ENCODE assay signal across 15 mouse cellular contexts in the genomic region with DNA sequence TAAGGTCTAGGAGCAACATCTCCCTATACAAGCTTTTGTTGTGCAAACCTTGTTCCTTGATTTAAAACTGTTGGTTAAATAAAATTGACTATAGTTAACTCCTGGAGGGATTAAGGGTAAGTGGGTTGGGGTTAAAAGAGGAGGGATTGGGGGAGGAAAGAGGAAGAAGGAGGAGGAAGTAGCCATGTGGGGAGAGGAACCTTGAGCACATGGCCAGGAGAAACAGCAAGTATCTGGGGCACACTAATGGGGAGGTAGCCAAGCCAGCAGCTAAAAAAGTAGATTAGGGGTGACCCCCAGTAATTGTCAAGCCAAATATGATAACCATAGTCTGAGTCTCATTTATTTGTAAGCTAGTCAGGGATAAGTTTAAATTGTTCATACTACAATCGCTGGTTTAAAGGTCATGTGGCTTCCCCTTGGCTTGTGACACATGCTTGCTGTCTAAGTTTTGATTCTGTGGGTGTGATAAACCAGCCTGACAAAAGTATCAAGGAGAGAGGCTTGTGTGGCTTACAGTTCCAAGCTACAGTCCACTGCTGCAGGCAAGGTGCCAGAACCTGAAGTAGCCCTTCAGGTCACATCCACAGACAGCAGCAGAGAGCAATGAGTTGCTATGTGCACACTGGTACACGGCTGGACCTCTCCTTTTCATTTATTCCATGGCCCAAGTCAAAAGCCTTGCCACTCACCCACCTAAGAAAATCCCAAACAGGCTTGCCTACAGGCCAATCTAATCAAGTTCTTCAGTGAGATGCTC.
A peak's percentile ranks its signal among the peaks of the same experiment; 100 is the strongest.
DNase-seq lines count a peak whose midpoint lies in the region; ATAC-seq and TF ChIP-seq lines count a peak whose summit lies in the region.
"Had no signal": no experiment of that assay in that cellular context is flagged by ENCODE, and none has a peak within 500 bp of the region (broad histone marks: within the 10 kb centered on the region; RNA-seq: fewer than 3 reads in every experiment).

No protein-coding gene starts in this region.

- peak; percentile 21; the same call in 1 of the 2 replicates for TF ChIP-seq CTCF in intestine, postnatal 0 days (IDR thresholded peaks at IDR 0.05; ENCODE audit: low read depth)

- no peak overlapping the region for H3K27ac ChIP-seq in intestine, postnatal 0 days (ENCODE audit: low read depth, low read length)
- H3K27ac ChIP-seq in intestine, embryonic 15.5 days = no peak overlapping the region
- H3K27ac ChIP-seq in forebrain, embryonic 12.5 days = no peak overlapping the region
- H3K27ac ChIP-seq: embryonic facial prominence, embryonic 10.5 days; forebrain, embryonic 13.5 days; limb, embryonic 13.5 days had no signal

- H3K36me3 ChIP-seq in intestine, postnatal 0 days (ENCODE audit: control insufficient read depth, insufficient read depth) = no peaks in the 10 kb centered on the region
- H3K36me3 ChIP-seq in intestine, embryonic 15.5 days = no peaks in the 10 kb centered on the region
- no peaks in the 10 kb centered on the region for H3K36me3 ChIP-seq in splenic B cell, adult 2 months (ENCODE audit: control insufficient read depth, insufficient read depth, low read length, poor library complexity, severe bottlenecking)
- H3K36me3 ChIP-seq in forebrain, embryonic 12.5 days (replicated peaks) = no peaks in the 10 kb centered on the region
- H3K36me3 ChIP-seq: embryonic facial prominence, embryonic 10.5 days; G1E; limb, embryonic 13.5 days had no signal

- no peak overlapping the region for H3K9ac ChIP-seq in intestine, postnatal 0 days (ENCODE audit: low read depth, low read length)
- no peak overlapping the region for H3K9ac ChIP-seq in intestine, embryonic 15.5 days
- no peak overlapping the region for H3K9ac ChIP-seq in forebrain, embryonic 12.5 days
- H3K9ac ChIP-seq: forebrain, embryonic 13.5 days; limb, embryonic 13.5 days had no signal

- no peaks in the 10 kb centered on the region for H3K4me1 ChIP-seq in intestine, postnatal 0 days (replicated peaks; ENCODE audit: control insufficient read depth, insufficient read depth, low read length)
- H3K4me1 ChIP-seq in intestine, embryonic 15.5 days (replicated peaks) = no peaks in the 10 kb centered on the region
- H3K4me1 ChIP-seq in forebrain, embryonic 12.5 days = no peaks in the 10 kb centered on the region
- H3K4me1 ChIP-seq: embryonic facial prominence, embryonic 10.5 days; forebrain, embryonic 13.5 days; limb, embryonic 13.5 days had no signal

- 56% methylated on average over 2 of the region's 2 CpGs for WGBS in intestine, postnatal 0 days
- 59% methylated on average over 2 of the region's 2 CpGs for WGBS in intestine, embryonic 15.5 days
- WGBS in forebrain, embryonic 12.5 days = 63% methylated on average over 2 of the region's 2 CpGs

- no peak overlapping the region for H3K4me2 ChIP-seq in intestine, postnatal 0 days (replicated peaks; ENCODE audit: low read depth)
- H3K4me2 ChIP-seq in intestine, embryonic 15.5 days (replicated peaks) = no peak overlapping the region
- no peak overlapping the region for H3K4me2 ChIP-seq in forebrain, embryonic 12.5 days
- H3K4me2 ChIP-seq: forebrain, embryonic 13.5 days; limb, embryonic 13.5 days had no signal

- ATAC-seq in intestine, postnatal 0 days = no peak
- no peak for ATAC-seq in intestine, embryonic 15.5 days
- ATAC-seq in activated CD4-positive, CD25-positive, alpha-beta regulatory T cell, adult 4 months = peak; percentile 26
- no peak for ATAC-seq in forebrain, embryonic 12.5 days (ENCODE audit: low FRiP score)
- ATAC-seq: forebrain, embryonic 13.5 days had no signal

- H3K27me3 ChIP-seq in intestine, postnatal 0 days (replicated peaks; ENCODE audit: control insufficient read depth, insufficient read depth, low read length) = no peaks in the 10 kb centered on the region
- no peaks in the 10 kb centered on the region for H3K27me3 ChIP-seq in intestine, embryonic 15.5 days (replicated peaks)
- H3K27me3 ChIP-seq in splenic B cell, adult 2 months (ENCODE audit: control insufficient read depth, insufficient read depth, low read length, poor library complexity, severe bottlenecking) = no peaks in the 10 kb centered on the region
- H3K27me3 ChIP-seq in forebrain, embryonic 12.5 days = no peaks in the 10 kb centered on the region
- H3K27me3 ChIP-seq: forebrain, embryonic 13.5 days; limb, embryonic 13.5 days had no signal

- H3K4me3 ChIP-seq in intestine, postnatal 0 days (ENCODE audit: low read depth, low read length) = no peak overlapping the region
- no peak overlapping the region for H3K4me3 ChIP-seq in intestine, embryonic 15.5 days (replicated peaks)
- no peak overlapping the region for H3K4me3 ChIP-seq in forebrain, embryonic 12.5 days (replicated peaks)
- H3K4me3 ChIP-seq: embryonic facial prominence, embryonic 10.5 days; forebrain, embryonic 13.5 days; limb, embryonic 13.5 days; myocyte had no signal

- DNase-seq in retina, postnatal 1 day = peak; percentile 17
- no peak for DNase-seq in retina, embryonic 14.5 days (ENCODE audit: low spot score)
- peak; percentile 15 for DNase-seq in splenic B cell, adult 2 months (ENCODE audit: low read depth, low spot score)
- DNase-seq: gastrocnemius, postnatal 36 days; layer of hippocampus, adult 9-11 months; thymus, postnatal 4 days had no signal

- H3K9me3 ChIP-seq in intestine, postnatal 0 days (ENCODE audit: control insufficient read depth) = peaks cover 64% of the 10 kb centered on the region
- peaks cover 19% of the 10 kb centered on the region for H3K9me3 ChIP-seq in intestine, embryonic 15.5 days
- H3K9me3 ChIP-seq in forebrain, embryonic 12.5 days = peaks cover 83% of the 10 kb centered on the region
